Mouse (Mus musculus): Measurements from ENCODE around the gene Dus1l. TPM values are rescaled to one million over a fixed set of nuclear protein-coding genes. Genes with fewer than 3 reads are reported as not detected.

The Dus1l gene
- polyA plus RNA-seq, 1 experiment from 2014 or later, result 71.7 TPM

DNA sequence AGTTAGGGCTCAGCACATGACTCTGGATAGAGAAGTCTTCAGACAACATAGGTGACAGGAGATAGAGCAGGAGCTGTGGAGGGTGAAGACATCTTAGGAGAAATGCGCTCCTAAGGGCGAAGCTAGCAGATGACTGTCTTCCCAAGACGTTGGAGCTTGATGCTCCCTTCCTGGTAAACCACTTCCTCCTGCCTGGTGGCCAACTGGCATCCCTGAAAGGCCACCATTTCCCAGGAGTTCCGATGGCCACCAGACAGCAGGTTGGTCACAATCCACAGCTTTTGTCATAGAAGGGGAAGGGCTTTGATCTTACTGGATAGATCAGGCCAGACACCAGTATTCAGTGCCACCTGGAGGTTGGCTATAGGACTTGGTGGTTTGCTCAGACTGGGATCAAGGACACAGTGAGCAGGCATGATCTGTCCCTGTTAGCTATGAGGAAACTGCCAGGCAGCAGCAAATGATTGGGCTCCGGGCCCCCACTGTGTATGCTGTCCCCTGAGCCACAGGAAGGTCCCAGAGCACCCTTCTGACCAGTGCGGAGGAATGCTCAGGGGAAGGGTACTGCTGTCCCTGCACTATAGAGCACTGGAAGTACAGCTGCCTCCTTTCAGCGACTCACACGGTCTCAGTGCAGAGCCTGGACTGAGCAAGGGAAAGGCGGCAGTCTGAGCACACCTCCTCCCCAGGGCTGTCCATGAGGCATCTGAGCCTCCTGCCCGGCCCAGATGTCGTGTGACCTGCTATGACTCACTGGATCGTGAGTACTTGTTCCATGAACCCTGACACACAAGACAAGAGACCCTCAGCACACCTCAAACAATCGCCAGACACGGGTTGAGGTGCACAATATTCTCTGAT is 34.2 kb downstream of the Dus1l start:
- Histone ChIP-seq H3K9me3 (ENCODE audit: control insufficient read depth, low read length) (no peaks in the 10 kb centered on the region; the same call in 1 of the 2 replicates), H3K36me3 (ENCODE audit: control insufficient read depth, insufficient read depth, low read length) (no peaks in the 10 kb centered on the region), H3K4me1 (replicated peaks; ENCODE audit: control insufficient read depth, insufficient read depth, low read length) (no peaks in the 10 kb centered on the region), H3K4me3 (ENCODE audit: low read depth, low read length) (no peak overlapping the region), H3K4me2 (ENCODE audit: low read depth, low read length, severe bottlenecking) (no peak overlapping the region), H3K27ac (ENCODE audit: low read depth, low read length) (no peak overlapping the region), H3K27me3 (ENCODE audit: control insufficient read depth, insufficient read depth, low read length) (0 out of 2 replicates have a peak, but pooled peaks cover 2% of the 10 kb centered on the region), H3K9ac (ENCODE audit: low read length) (no peak overlapping the region)
- no peak for ATAC-seq (replicated peaks; ENCODE audit: low FRiP score)
- WGBS, result 71% methylated on average over 14 of the region's 14 CpGs
- no peak for DNase-seq (ENCODE audit: low spot score)

DNA sequence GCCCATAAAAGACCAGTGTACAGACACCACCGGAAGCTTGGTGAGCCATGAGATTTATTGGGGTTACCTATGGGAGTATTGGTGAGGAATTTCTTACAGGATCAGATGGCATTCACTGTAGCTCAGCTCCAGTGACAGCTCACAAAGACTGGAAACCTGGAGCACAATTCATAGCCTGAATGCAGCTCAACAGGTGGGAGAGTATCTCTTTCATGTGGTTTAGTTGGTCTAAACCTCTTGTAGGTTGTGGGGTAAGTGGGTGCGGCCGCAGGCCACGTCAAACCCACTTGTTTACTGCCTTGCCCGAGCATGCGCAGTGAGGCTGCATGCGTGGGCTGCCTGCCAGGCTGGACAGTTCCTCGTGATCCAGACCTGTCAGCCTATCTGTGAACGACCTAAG is 36.0 kb downstream of the Dus1l start:
- no peaks in the 10 kb centered on the region for H3K36me3 ChIP-seq (ENCODE audit: control insufficient read depth, insufficient read depth, low read length)
- H3K4me2 ChIP-seq (ENCODE audit: low read depth, low read length, severe bottlenecking), result no peak overlapping the region
- WGBS, result 93% methylated on average over 8 of the region's 9 CpGs
- H3K9me3 ChIP-seq (ENCODE audit: control insufficient read depth, low read length), result no peaks in the 10 kb centered on the region; the same call in 1 of the 2 replicates
- H3K4me1 ChIP-seq (replicated peaks; ENCODE audit: control insufficient read depth, insufficient read depth, low read length), result no peaks in the 10 kb centered on the region
- no peak overlapping the region for H3K27ac ChIP-seq (ENCODE audit: low read depth, low read length)
- no peak overlapping the region for H3K9ac ChIP-seq (ENCODE audit: low read length)
- DNase-seq (ENCODE audit: low spot score) (no peak), ATAC-seq (replicated peaks; ENCODE audit: low FRiP score) (no peak)
- H3K27me3 ChIP-seq (ENCODE audit: control insufficient read depth, insufficient read depth, low read length), result 0 out of 2 replicates have a peak, but pooled peaks cover 2% of the 10 kb centered on the region
- H3K4me3 ChIP-seq (ENCODE audit: low read depth, low read length), result no peak overlapping the region

DNA sequence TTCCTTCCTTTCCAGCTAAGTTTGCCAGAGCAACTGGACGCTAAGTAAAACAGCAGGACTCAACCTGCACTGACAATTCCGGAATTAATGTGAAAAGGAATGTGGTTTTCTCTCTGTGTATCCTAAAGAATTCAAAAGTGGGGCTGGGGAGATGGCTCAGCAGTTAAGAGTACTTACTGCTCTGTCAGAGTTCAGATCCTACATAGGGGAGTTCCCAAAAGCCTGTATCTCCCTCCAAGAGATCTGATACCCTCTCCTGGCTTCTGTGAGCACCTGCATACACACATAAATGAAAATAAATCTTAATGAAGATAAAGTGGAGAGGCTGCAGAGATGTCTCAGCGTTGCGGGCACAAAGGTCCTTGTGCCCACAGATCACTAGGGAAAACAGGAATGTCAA is 44.6 kb downstream of the Dus1l start:
- 78% methylated on average over 4 of the region's 4 CpGs for WGBS
- ATAC-seq (replicated peaks; ENCODE audit: low FRiP score) (no peak), DNase-seq (ENCODE audit: low spot score) (no peak)
- H3K27ac ChIP-seq (ENCODE audit: low read depth, low read length), result no peak overlapping the region
- no peak overlapping the region for H3K4me3 ChIP-seq (ENCODE audit: low read depth, low read length)
- no peaks in the 10 kb centered on the region for H3K4me1 ChIP-seq (replicated peaks; ENCODE audit: control insufficient read depth, insufficient read depth, low read length)
- no peak overlapping the region for H3K4me2 ChIP-seq (ENCODE audit: low read depth, low read length, severe bottlenecking)
- H3K9ac ChIP-seq (ENCODE audit: low read length), result no peak overlapping the region
- no peaks in the 10 kb centered on the region for H3K27me3 ChIP-seq (ENCODE audit: control insufficient read depth, insufficient read depth, low read length)
- no peaks in the 10 kb centered on the region for H3K9me3 ChIP-seq (ENCODE audit: control insufficient read depth, low read length)
- no peaks in the 10 kb centered on the region for H3K36me3 ChIP-seq (ENCODE audit: control insufficient read depth, insufficient read depth, low read length)

DNA sequence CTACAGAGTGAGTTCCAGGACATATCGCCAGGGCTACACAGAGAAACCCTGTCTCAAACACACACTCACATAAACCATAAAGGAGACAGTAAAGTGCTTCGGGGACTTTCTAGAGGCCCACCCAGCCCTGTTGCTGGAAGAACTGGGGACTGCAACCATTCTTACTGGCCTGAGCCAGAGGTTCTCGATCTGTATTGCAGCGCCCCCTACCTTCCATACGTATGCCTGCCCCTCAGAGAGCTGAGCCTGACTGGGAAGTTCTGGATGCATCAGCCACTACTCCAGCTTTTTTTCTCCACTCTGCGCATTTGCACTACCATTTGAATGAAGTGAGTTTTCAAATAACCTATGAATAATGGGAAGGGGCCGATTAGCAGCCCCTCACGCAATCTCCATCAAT is 46.8 kb downstream of the Dus1l start:
- Histone ChIP-seq H3K4me2 (ENCODE audit: low read depth, low read length, severe bottlenecking) (no peak overlapping the region), H3K9ac (ENCODE audit: low read length) (no peak overlapping the region), H3K4me3 (ENCODE audit: low read depth, low read length) (no peak overlapping the region), H3K9me3 (ENCODE audit: control insufficient read depth, low read length) (no peaks in the 10 kb centered on the region), H3K36me3 (ENCODE audit: control insufficient read depth, insufficient read depth, low read length) (no peaks in the 10 kb centered on the region), H3K4me1 (replicated peaks; ENCODE audit: control insufficient read depth, insufficient read depth, low read length) (no peaks in the 10 kb centered on the region), H3K27ac (ENCODE audit: low read depth, low read length) (no peak overlapping the region), H3K27me3 (ENCODE audit: control insufficient read depth, insufficient read depth, low read length) (no peaks in the 10 kb centered on the region)
- DNase-seq (ENCODE audit: low spot score) (no peak), ATAC-seq (replicated peaks; ENCODE audit: low FRiP score) (no peak)
- 63% methylated on average over 8 of the region's 8 CpGs for WGBS

DNA sequence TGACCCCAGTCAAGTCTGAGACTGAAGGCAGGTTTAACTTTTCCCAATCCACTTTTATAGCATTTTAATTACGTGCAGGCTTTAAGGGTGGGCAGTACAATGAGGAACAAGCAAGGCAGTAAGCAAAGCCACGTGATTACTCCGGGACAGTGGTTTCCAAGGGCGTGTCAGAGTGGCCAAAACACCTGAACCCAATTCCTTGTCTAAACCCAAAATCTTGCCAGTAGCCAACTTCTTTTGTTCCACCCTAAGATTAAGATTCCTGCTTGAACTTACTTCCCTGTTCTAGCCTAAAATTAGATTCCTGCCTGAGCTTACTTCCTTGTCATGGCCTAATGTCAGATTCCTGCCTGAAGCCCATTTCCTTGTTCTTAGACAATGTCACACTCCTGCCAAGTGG is 48.2 kb downstream of the Dus1l start:
- no peak for ATAC-seq (replicated peaks; ENCODE audit: low FRiP score)
- WGBS, result 85% methylated on average over 4 of the region's 4 CpGs

DNA sequence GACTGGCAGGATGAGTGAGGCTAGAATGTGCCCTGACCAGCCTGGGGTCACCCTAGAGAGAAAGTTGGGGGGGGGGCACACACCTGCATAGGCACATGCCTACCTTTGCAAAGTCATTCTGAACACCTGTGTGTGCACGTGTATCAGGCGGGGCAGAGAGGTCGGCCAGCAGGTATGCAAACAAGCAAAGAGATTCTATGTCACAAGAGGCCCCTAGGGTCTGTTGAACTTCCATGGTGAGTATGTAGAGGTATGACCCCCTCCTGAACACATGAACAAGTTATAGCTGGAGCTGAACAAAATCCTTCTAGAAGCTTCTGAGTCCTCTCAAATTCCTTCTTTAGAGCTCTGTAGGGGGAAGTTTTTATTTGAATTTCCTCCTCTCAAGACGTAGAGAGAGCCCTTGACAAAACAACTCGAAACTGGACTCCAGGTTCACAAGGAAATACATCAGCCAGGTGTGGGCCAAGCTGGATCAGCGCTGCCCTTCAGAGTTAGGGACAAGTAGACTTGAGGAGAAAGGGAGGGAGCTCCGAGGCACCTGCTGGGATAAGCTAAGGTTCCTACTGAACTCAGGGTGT is 52.0 kb downstream of the Dus1l start:
- Histone ChIP-seq H3K4me3 (ENCODE audit: low read depth, low read length) (no peak overlapping the region), H3K27ac (ENCODE audit: low read depth, low read length) (no peak overlapping the region), H3K9ac (ENCODE audit: low read length) (no peak overlapping the region), H3K27me3 (ENCODE audit: control insufficient read depth, insufficient read depth, low read length) (no peaks in the 10 kb centered on the region), H3K4me2 (ENCODE audit: low read depth, low read length, severe bottlenecking) (no peak overlapping the region), H3K9me3 (ENCODE audit: control insufficient read depth, low read length) (no peaks in the 10 kb centered on the region), H3K36me3 (ENCODE audit: control insufficient read depth, insufficient read depth, low read length) (no peaks in the 10 kb centered on the region), H3K4me1 (replicated peaks; ENCODE audit: control insufficient read depth, insufficient read depth, low read length) (no peaks in the 10 kb centered on the region)
- 77% methylated on average over 7 of the region's 7 CpGs for WGBS
- no peak for DNase-seq (ENCODE audit: low spot score)
- ATAC-seq (replicated peaks; ENCODE audit: low FRiP score), result no peak

More for the DNA sequence above, 48.2 kb downstream of the Dus1l start:
- H3K4me3 ChIP-seq (ENCODE audit: low read depth, low read length), result no peak overlapping the region
- no peaks in the 10 kb centered on the region for H3K9me3 ChIP-seq (ENCODE audit: control insufficient read depth, low read length)
- no peak for DNase-seq (ENCODE audit: low spot score)
- no peaks in the 10 kb centered on the region for H3K4me1 ChIP-seq (replicated peaks; ENCODE audit: control insufficient read depth, insufficient read depth, low read length)
- H3K4me2 ChIP-seq (ENCODE audit: low read depth, low read length, severe bottlenecking), result no peak overlapping the region
- no peak overlapping the region for H3K27ac ChIP-seq (ENCODE audit: low read depth, low read length)
- H3K36me3 ChIP-seq (ENCODE audit: control insufficient read depth, insufficient read depth, low read length), result no peaks in the 10 kb centered on the region
- no peak overlapping the region for H3K9ac ChIP-seq (ENCODE audit: low read length)
- no peaks in the 10 kb centered on the region for H3K27me3 ChIP-seq (ENCODE audit: control insufficient read depth, insufficient read depth, low read length)

DNA sequence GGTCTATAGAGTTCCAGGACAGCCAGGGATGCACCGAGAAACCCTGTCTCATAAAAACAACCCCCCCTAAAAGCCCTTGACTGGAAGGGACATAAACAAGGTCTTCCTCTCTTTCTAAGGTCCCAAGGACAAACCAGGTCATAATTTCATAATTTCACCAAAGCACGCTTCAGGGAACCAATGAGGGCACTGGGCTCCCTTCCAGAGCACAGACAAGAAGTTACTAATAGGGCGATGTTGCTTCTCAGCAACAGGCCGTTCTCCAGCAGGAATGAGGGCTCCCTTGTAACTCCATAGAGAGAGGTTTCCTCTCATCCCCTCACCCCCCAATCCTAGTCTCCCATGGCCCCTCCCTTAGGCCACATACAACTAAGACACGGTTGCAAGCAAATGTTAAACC is 55.2 kb downstream of the Dus1l start:
- Histone ChIP-seq H3K27ac (ENCODE audit: low read depth, low read length) (no peak overlapping the region), H3K4me1 (replicated peaks; ENCODE audit: control insufficient read depth, insufficient read depth, low read length) (no peaks in the 10 kb centered on the region), H3K27me3 (ENCODE audit: control insufficient read depth, insufficient read depth, low read length) (no peaks in the 10 kb centered on the region), H3K36me3 (ENCODE audit: control insufficient read depth, insufficient read depth, low read length) (no peaks in the 10 kb centered on the region), H3K9ac (ENCODE audit: low read length) (no peak overlapping the region), H3K4me2 (ENCODE audit: low read depth, low read length, severe bottlenecking) (no peak overlapping the region), H3K9me3 (ENCODE audit: control insufficient read depth, low read length) (no peaks in the 10 kb centered on the region), H3K4me3 (ENCODE audit: low read depth, low read length) (no peak overlapping the region)
- no peak for DNase-seq (ENCODE audit: low spot score)
- no peak for ATAC-seq (replicated peaks; ENCODE audit: low FRiP score)
- WGBS, result 91% methylated on average over 5 of the region's 5 CpGs

All from forebrain, embryonic 11.5 days (tissue).